Mouse (Mus musculus) megakaryocyte, embryonic 14.5 days (primary cell): ENCODE data around the gene Stpg4.

ENCODE experiments used
- FLI1 ChIP-seq: IDR thresholded peaks from 2 replicates; pipeline ENCODE4 v1.6.1; 2012; ENCODE audit warnings: low read length, inconsistent platforms, mixed read lengths
- GATA1 ChIP-seq: IDR thresholded peaks from 3 replicates; pipeline ENCODE4 v1.6.1; 2012; ENCODE audit warnings: mixed read lengths, low read length, inconsistent platforms, borderline replicate concordance

DNA sequence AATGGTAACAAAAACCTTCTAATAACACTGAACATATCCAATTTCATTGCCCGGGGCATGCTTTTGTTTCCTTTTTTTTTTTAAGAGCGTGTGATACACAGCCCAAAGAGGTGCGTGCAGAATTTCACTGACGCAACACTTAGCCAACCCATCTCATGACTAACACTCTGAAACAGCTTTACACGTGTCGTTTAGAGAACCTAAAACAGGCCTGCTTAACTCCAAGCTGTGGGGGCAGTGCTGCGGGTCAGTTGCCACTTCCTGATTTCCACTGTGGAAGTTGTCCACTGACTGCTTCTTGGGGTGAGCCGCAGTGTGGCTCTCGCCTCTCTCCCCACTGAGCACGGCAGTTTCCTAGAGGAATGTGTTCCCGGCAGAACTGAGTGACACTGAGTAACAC lies 22.0 kb downstream of the Stpg4 start:
- TF ChIP-seq GATA1 (no peak), FLI1 (no peak)
